Mouse (Mus musculus) c-Kit-positive CD71-positive TER-119-positive erythroid progenitor cells, embryonic 14.5 days (primary cell): ENCODE data around the gene Slx4.
"Not testable (repeated sequence)": the region's sequence is repeated elsewhere in the genome, so short reads cannot be mapped to it uniquely, and the experiment has no call there.

Experiments
- DNase-seq: peaks from one replicate; pipeline ENCODE4 v3.0.0-alpha.2; 2013; ENCODE audit warnings: low spot score

Gene Slx4

DNA sequence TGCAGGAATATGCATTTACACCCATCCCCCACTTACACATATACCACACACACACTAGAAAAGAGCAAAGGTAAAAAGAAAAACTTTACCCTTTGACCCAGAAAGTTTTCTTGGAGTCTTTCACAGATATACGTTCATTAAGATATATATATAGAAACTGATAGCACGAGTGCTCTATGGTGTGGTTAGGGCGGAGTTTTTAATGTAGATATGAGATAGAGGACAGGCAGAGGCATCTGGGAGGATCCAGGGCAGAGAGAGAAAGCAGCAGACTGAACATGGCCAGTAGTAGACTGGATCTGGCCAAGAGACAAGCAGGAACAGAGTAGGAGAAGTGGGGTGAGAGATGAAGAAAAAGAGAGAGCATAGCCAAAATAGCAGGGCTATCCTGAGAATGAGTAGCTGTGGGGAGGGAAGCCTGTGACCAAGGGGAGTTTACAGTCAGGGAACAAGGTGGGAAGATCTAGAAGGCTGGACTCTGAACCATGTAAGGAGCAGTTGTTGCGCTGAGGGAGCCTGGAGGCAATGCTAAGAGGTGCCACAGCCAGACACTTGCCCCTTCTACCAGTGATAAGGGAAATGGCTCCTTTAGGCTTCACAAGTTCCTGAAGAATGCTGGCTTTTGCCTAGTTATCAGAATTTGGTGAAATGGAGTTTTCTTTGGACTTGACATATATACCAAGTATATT, 9.5 kb upstream of the Slx4 start:
- peak; percentile 62 for DNase-seq

DNA sequence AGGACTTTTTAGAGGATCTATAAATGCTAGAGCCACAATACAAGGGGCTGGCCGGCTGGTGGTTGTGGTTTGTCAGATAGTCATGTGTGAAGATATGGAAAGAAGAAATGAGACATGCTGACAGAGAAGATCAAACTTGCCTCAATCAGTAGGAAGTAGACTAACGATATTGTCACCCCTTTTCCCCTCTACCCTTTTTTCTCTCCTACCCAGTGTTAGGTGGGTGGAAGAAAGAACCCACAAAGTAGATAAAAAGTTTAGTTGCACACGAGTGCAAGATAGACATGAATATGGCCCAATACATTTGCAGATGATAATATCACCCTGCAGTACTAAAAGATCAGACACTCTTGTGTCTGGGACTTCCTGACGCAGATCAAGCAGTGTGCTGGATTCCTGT, 15.2 kb downstream of the Slx4 start:
- DNase-seq = no peak

DNA sequence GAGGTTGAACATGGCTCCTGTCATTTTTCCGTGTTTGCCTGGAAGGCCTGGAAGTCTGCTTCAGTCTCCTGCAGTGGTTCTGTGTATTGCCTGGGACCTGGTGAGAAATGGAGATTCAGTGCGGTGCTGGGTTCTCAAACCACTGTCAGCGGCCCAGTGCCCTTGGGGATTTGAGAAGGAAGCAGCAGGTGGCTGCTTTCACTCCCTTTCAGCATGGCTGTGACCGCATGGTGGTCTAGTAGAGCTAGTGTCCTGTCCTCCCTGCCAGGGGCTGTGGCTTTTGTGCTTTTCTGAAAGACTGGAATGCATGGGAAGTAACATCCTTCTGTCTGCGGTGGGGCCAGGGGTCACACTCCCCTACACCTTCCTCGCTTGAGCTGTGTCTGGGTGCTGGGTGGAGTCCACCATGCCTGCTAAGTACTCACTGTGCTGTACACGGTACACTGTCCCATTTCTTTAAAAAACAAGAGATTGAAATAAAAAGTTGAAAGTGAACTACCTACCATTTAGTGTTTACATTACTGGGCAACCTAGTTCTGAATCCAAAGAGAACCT, 20.3 kb downstream of the Slx4 start:
- DNase-seq = no peak

DNA sequence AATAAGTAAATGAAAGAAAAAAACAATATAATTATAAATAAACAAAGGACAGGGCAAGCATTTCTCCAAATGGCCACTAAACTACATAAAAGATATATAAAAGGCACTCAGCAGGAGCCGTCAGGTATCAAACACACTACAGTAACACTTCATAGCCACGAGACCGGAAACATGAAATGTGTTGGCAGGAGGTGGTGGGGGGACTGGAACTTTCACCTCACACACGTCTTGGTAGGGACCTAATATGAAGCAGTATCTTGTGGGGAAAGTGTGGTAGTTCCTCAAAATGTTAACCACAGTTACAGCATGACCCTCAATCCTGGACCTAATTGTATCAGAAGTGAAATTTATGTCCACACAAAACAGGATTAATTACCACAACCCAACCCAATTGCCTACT, 21.4 kb downstream of the Slx4 start:
- DNase-seq = no peak

DNA sequence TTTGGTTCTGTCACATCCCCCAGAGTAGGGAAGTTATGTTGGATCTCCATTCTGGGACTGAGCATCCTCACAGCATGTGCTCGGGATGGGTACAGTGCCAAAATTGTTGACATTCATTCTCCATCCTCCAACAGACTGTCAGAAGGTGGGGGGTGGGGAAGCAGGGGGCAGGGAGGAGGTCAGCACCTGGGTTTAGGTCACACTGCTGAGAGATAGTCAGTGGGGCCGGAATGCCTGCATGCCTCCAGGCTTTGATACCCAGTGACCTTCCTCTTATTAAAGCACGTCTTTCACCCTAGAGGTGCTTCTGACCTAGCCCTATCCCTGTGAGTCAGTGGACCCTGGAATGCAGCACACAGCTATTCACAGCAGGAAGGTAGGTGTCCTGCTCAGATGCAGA, 26.9 kb downstream of the Slx4 start:
- no peak for DNase-seq

DNA sequence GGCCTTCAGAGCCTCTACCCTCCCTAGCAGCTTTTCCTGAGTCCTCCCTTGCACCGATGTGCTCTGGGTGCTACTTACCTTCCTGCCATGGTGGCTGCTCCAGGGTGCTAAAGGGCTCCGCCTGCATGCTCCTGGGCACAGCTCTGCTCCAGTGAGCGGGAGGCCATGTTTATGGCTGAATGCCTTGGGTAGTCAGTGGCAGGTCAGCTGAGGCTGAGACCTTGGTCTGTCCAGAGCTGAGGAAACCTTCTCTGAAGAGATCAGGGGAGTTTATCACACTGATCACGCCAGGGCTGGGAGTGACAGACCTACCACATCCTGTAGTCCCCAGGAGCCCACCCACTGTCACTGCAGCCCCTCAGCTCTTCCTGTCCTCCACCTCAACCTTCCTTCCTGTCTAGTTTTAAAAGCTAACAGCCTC, 27.3 kb downstream of the Slx4 start, which contains the start of gene Nlrc3:
TSS of gene Nlrc3 (minus strand) at position 382 of the 421 bp plus-strand sequence.
- DNase-seq = no peak

DNA sequence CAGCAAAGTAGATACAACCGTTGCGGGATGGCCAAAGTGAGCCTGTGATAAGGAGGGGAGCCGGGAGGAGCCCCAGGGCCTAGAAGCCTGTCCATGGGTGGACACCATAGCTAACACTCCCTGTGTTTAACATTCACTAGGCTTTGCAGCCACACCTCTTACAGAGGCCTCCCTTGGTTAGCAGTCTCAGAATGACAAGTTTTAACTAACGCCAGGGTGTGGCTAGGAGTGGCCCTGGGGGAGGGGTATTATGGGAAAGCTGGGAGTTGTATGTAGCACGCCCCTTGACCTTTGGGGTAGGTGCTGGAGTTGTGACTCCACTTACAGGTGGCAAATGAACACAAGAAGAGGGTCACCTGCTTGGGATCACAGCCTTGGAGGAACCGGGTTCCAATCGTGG, 27.9 kb downstream of the Slx4 start:
- DNase-seq = no peak

DNA sequence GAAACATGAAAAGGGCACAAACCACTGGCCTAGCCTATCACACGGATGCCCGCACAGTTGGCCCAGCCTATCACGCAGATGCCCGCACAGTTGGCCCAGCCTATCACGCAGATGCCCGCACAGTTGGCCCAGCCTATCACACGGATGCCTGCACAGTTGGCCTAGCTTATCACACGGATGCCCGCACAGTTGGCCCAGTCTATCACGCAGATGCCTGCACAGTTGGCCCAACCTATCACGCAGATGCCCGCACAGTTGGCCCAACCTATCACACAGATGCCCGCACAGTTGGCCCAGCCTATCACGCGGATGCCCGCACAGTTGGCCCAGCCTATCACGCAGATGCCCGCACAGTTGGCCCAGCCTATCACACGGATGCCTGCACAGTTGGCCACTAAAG, 29.1 kb downstream of the Slx4 start:
- not testable (repeated sequence) for DNase-seq

DNA sequence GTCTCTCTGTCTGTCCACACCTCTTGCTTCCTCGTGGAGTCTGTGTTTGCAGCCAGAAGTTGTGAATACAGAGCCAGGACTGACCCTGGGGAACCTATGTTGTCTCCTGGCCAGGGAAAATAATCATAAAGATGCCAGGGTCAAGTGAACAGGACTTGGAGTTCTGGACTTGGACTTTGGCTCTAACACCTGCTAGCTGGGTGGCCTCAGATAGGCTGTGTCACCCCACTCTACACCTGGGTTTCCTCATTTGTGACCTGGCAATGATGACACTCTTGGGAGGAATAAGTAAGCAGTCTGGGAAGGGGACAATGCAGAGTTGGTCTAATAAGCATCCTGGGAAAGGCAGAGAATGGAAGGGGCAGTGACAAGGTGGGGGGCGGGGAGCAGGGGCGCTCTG, 38.0 kb downstream of the Slx4 start:
- DNase-seq = no peak

DNA sequence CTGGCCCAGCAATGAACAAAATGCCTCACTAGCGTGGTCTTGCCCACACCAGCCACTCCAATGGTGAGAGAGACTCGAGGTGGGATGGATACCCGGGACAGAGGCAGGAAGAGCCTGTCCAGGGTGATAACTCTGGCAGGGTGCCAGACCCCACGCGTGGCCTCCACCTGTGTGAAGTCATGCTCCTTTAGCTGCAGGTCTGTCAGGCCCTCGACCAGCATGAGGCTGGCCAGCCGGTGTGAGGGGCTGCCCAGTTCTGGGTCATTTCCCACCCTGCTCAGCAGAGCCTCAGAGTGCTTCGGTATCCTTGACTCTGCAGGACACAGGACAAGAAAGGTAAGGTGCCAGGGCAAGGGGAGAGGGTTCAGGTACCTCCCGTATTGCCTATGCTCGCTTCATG, 38.6 kb downstream of the Slx4 start:
- no peak for DNase-seq

DNA sequence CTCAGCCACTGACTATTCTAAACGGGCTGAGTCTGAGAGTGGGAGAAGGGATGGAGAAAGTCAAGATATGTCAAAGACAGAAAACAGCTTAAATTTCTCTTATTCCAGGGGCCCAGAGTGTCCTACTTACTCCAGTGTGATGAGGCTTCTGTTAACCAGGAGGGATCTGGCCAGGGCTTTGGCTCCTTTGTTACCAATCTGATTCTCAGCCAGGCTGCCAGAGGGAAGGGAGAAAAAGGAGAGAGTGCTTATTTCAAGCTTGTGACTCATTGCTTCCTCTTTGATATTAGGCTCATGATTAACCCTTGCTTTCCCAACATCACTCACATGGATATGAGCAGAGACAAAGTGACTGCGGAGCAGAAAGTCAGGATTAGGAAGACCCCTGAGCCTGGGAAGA, 44.3 kb downstream of the Slx4 start:
- DNase-seq = no peak

DNA sequence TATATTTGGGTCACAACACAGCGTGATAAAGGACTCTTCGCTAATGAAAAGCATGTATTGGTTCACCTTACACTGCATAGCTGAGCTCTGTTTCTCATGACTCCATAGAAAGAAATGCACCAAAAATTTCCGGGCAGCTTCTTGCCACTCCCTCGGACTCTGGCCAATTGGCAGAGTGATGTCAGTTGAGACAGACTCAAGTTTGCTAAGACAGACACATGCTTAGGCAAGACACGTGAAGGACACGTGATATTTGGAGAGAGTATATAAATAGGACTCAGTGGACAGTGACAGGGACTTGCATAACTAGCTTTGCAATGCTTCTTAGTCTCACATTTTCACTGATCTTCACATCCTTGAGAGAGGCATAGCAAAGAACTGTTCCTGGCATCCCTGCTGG, 47.2 kb downstream of the Slx4 start:
- no peak for DNase-seq

DNA sequence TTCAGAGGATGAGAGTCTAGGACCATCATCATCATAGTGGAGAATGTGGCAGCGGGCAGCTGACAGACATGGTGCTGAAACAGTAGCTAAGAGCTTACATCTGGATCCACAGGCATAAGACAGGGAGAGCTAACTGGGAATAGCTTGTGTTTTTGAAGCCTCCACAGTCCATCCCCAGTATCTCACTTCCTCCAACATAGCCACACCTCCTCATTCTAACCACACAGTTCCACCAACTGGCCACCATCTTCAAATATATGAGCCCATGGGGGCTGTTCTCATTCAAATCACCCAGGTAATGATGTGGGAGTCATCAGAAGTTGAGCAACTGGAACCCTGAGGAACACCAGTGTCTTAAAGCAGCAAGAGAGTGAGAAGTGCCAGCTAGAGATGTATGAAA, 52.4 kb downstream of the Slx4 start:
- no peak for DNase-seq

DNA sequence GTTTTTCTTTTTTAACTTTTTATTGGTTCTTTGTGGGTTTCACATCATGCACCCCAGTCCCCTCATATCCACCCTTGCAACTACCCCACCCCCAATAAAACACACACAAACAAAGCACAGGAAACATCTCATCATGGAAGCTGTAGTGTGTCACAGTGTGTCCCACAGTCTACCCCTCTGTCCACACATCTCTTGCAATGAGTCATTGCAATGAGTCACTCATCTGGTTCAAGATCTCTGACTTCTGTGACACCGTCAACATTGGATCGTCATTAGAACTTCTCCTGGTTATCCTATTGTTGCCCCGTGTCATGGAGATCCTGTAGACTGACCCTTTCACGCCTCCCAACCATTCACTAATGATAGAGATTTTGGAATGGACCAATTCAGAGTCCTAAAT, 68.9 kb downstream of the Slx4 start:
- no peak for DNase-seq

DNA sequence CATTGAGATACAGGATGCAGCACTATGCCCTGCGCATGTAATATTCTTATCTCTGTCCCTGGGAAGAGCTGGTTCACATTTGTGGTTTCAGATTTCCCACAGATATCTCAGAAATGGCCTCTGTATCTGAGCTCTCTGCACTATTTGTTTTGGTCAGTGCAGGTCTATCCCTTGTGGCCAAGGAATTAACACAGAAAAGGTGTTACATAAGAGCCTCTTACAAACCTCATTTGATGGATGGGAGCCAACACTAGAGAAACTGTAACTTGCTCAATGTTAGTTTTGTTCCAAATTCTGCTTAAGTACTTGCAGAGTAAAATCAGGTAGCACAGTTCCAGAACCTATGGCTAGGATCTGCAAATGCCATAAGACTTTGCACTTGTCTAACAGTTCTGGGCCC, 69.5 kb downstream of the Slx4 start:
- DNase-seq = no peak

DNA sequence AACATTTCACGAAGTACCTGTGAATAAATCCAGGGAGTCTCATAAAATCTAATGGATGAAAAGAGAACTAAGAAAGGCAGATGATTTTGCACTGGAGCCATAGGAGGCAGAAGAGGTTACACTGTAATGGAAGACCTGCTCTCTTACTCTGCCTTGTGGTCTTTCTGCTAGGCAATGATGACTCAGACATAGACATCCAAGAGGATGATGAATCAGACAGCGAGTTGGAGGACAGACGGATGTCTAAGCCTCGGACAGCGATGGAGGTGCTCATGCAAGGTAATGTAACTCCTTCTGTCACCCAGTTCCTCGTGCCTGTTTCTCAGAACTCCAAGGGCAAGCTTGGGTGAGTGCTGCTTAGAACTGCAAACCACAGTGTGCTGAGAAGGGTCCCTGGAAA, 70.0 kb downstream of the Slx4 start:
- DNase-seq = no peak

DNA sequence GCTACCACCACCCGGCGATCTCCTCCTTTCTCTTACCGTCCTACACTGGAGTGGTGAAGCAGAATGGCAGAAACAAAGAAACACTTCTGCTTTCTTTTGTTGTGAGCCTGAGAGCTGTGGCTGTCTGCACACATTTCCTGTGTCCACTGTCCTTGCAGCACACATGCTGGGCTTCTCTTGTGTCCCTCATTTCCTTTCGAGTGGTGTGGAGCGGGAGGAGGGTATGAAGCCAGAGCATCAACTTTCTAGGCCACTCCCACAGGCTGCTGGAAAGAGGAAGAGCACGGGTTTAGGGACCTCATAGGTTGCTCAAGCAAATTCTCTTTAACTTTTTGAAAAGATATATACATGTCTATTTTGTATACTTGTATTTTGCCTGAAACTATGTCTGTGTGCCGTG, 74.4 kb downstream of the Slx4 start:
- DNase-seq = no peak
